Mouse (Mus musculus): Measurements from ENCODE around the gene Sec23b.

Gene Sec23b

GRCm38 (mm10) chr2:144601576-144601975 is 45.5 kb downstream of the Sec23b start:
- DNase-seq (ENCODE audit: extremely low spot score) = no peak

GRCm38 (mm10) chr2:144613956-144614355 is 57.9 kb downstream of the Sec23b start:
- no peak for DNase-seq (ENCODE audit: extremely low spot score)

- no peak for DNase-seq (ENCODE audit: extremely low spot score)
These were observed 61.2 kb downstream of the Sec23b start for GRCm38 (mm10) chr2:144617074-144617874.

GRCm38 (mm10) chr2:144621491-144621890 is 65.5 kb downstream of the Sec23b start:
- no peak for DNase-seq (ENCODE audit: extremely low spot score)

GRCm38 (mm10) chr2:144633551-144633950 is 77.5 kb downstream of the Sec23b start:
- no peak for DNase-seq (ENCODE audit: extremely low spot score)

- no peak for DNase-seq (ENCODE audit: extremely low spot score)
These were observed 78.2 kb downstream of the Sec23b start for GRCm38 (mm10) chr2:144634231-144634630.

GRCm38 (mm10) chr2:144634729-144635128 is 78.7 kb downstream of the Sec23b start:
- no peak for DNase-seq (ENCODE audit: extremely low spot score)

- peak; percentile 51 for DNase-seq (ENCODE audit: extremely low spot score)
These were observed 79.8 kb downstream of the Sec23b start for GRCm38 (mm10) chr2:144635644-144636320.

- no peak for DNase-seq (ENCODE audit: extremely low spot score)
These were observed 81.2 kb downstream of the Sec23b start for GRCm38 (mm10) chr2:144637204-144637603.

GRCm38 (mm10) chr2:144637671-144638395 is 81.8 kb downstream of the Sec23b start:
- no peak for DNase-seq (ENCODE audit: extremely low spot score)

GRCm38 (mm10) chr2:144638719-144639118 is 82.7 kb downstream of the Sec23b start:
- no peak for DNase-seq (ENCODE audit: extremely low spot score)

GRCm38 (mm10) chr2:144640101-144640500 is 84.1 kb downstream of the Sec23b start:
- DNase-seq (ENCODE audit: extremely low spot score) = no peak

Measured in embryo, embryonic 9.5 days (tissue).